Mouse (Mus musculus): ENCODE measurements around the gene Eif4e2.

- no peak for TF ChIP-seq CTCF (IDR thresholded peaks at IDR 0.05; ENCODE audit: low read depth, low read length)
- no peak for TF ChIP-seq POLR2A (IDR thresholded peaks at IDR 0.05; ENCODE audit: extremely low read depth, insufficient read depth, low read length)
Observed at GRCm38 (mm10) chr1:87276056-87276455, 62.3 kb downstream of the Eif4e2 start.
